Mouse (Mus musculus) hindbrain, embryonic 10.5 days (tissue): Measurements from ENCODE around the gene Mif. TPM values are rescaled to one million over a fixed set of nuclear protein-coding genes. Genes with fewer than 3 reads are reported as not detected.

Source experiments
- DNase-seq: peaks from one replicate; pipeline ENCODE4 v3.0.0-alpha.2; 2017; ENCODE audit warnings: low spot score
- H3K27ac ChIP-seq: fragments of 300-500 bp; sonication (generic); 2 replicates; pipeline ENCODE4 v1.5.1; 2016; ENCODE audit warnings: mild to moderate bottlenecking, moderate library complexity
- H3K27me3 ChIP-seq: fragments of 300-500 bp; sonication (generic); 2 replicates; pipeline ENCODE4 v1.6.1; 2016; ENCODE audit warnings: mild to moderate bottlenecking; ENCODE audit not compliant: poor library complexity, insufficient read depth, severe bottlenecking
- H3K36me3 ChIP-seq: fragments of 300-500 bp; sonication (generic); 2 replicates; pipeline ENCODE4 v1.6.1; 2016; ENCODE audit warnings: mild to moderate bottlenecking, moderate library complexity
- H3K4me1 ChIP-seq: fragments of 300-500 bp; sonication (generic); replicated peaks from 2 replicates; pipeline ENCODE4 v1.6.1; 2016; ENCODE audit warnings: mild to moderate bottlenecking
- H3K4me3 ChIP-seq: fragments of 300-500 bp; sonication (generic); 2 replicates; pipeline ENCODE4 v1.5.1; 2016; ENCODE audit warnings: mild to moderate bottlenecking, moderate library complexity
- H3K9me3 ChIP-seq: fragments of 300-500 bp; sonication (generic); 2 replicates; pipeline ENCODE4 v1.6.1; 2016; ENCODE audit warnings: mild to moderate bottlenecking, moderate library complexity
- WGBS: fragments of 180-500 bp; shearing (Covaris S2); methylation state at CpG from one replicate; pipeline ENCODE4 v1.1.7; 2016; 5-methylcytosine and 5-hydroxymethylcytosine counted together
- polyA plus RNA-seq: library from polyadenylated mRNA; unstranded; fragments of >200 nt; fragmentation: Nextera tagmentation; extraction: Ambion mirVana; gene quantifications from 2 replicates; pipeline ENCODE4 v1.2.1, GENCODE M21; 2016

Mif gene
- polyA plus RNA-seq, 1 experiment from 2014 or later, result 2,694 TPM

DNA sequence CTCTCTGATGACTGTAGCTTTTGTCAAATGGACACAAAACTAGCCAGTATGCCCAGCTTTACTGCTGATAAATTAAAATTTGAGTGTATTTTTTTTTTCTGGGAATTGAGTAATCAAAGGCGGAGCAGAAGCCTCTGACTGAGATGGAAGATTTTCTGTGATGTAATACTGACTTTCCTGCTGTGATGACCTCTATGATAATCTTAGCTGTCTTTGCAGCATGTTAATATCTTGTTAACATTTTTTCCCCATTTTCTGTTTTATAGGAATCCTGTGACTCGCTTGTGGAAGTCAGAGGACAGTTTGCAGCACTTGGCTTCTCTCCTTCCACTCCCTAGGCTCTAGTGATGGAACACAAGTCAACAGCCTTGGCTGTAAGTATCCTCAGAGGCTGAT lies 29.8 kb downstream of the Mif start:
- H3K27me3 ChIP-seq, result peaks cover 29% of the 10 kb centered on the region
- no peak overlapping the region for H3K4me3 ChIP-seq
- H3K4me1 ChIP-seq, result peaks cover 22% of the 10 kb centered on the region
- H3K36me3 ChIP-seq, result no peaks in the 10 kb centered on the region
- 88% methylated on average over 2 of the region's 2 CpGs for WGBS
- no peaks in the 10 kb centered on the region for H3K9me3 ChIP-seq
- no peak overlapping the region for H3K27ac ChIP-seq
- DNase-seq, result no peak

DNA sequence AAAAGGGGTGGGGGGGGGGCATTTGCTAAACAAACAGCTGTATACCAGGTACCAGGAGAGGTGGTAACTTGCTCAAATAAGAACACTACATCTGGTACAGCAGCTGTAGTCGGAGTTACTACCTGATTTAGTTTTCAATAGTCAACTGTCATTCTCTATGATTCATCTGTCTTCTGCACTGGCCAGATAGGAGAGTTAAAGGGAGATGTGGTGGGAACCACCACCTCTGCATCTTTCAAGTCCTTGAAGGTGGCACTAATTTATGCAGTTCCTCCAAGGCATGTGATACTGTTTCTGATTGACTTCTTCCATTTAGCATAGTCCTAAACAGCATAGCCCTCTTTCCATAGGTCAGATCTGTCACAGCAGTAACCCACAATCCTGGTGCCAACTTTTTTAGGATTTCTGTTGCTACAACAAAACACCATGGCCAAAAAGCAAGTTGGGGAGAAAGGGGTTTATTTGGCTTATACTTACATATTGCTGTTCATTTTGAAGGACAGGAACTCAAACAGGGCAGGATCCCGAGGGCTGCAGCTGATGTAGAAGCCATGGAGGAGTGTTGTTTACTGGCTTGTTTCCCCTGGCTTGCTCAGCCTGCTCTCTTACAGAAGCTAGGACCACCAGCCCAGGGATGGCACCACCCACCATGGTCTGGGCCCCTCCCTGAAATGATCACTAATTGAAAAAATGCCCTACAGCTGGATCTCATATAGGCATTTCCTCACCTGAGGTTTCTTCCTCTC lies 30.3 kb downstream of the Mif start:
- 88% methylated on average over 2 of the region's 2 CpGs for WGBS
- Histone ChIP-seq H3K27ac (no peak overlapping the region), H3K4me3 (no peak overlapping the region), H3K9me3 (no peaks in the 10 kb centered on the region), H3K27me3 (peaks cover 24% of the 10 kb centered on the region), H3K4me1 (peaks cover 16% of the 10 kb centered on the region), H3K36me3 (no peaks in the 10 kb centered on the region)
- no peak for DNase-seq

DNA sequence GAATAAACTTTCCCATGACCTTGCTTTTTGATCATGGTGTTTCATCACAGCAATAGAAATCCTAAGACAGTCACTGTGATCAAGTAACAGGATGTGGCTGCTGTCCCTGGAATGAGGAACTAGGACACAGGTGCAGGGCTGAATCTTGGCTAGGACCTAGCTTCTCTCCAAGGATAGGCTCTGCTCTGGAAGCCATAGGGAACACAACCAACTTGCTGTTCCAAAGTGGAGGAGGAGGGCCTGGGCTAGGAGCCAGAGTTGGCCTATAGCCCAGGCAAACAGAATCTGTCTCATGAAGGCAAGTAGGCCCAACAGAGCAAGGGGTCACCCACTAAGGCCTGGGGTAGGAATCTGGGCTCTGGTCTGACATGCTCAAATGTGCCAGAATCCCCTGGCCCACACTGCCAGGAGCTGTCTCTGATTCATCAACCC lies 31.5 kb downstream of the Mif start:
- DNase-seq, result no peak
- Histone ChIP-seq H3K4me3 (no peak overlapping the region), H3K27ac (no peak overlapping the region), H3K36me3 (no peaks in the 10 kb centered on the region), H3K27me3 (peaks cover 12% of the 10 kb centered on the region), H3K4me1 (peaks cover 4% of the 10 kb centered on the region), H3K9me3 (peaks cover under 1% of the 10 kb centered on the region; the same call in 1 of the 2 replicates)

DNA sequence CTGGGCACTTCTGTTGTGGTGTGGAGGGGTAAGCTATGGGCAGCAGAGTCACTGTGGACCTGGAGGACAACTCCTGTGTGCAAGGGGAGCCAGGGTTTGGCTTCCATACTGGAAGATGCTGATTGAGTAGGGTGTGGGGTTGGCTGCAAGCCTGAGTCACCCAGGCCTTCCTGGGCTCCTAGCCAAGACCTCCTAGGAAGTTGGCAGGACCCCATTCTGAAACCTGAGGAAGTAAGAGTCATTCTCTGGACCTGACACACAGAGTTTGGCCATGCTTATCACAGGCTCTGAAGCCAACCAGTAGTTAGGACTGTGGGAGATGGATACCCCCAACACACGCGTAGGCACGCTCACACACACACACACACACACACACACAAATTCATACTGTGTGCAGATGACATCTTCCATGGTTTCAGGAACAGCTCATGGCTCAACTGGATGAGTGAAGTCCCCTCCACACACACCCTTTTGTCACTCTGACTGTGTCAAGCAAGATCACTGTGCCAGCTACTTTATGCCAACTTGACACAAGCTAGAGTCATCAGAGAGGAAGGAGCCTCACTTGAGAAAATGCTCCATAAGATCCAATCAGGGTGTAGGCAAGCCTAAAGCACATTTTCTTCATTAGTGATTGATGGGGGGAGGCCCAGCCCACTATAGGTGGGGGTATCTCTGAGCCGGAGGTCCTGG lies 32.2 kb downstream of the Mif start:
- Histone ChIP-seq H3K4me1 (no peaks in the 10 kb centered on the region), H3K9me3 (peaks cover 3% of the 10 kb centered on the region; the same call in 1 of the 2 replicates), H3K27ac (no peak overlapping the region), H3K4me3 (no peak overlapping the region), H3K36me3 (no peaks in the 10 kb centered on the region), H3K27me3 (peaks cover 5% of the 10 kb centered on the region; the same call in 1 of the 2 replicates)
- DNase-seq, result no peak
- WGBS, result 96% methylated on average over 4 of the region's 4 CpGs

DNA sequence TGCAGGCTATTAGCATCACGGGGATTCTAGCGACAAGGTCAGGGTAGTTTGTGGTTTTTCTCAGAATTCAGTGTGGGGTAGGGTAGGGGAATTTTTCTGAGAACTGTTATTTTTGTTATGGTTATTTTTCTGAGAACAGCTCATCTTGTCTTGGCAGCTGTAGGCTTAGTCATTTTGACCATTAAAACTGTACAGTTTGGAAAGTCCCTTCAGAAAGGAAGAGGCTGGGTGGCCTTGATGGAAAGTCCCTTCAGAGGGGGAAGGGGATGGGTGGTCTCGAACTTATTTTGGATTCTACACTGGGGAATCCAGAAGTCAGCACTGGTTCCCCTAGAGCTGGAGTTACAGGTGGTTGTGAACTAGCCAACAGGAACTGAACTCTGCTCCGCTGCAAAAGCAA lies 35.5 kb downstream of the Mif start:
- 86% methylated on average over 4 of the region's 4 CpGs for WGBS
- H3K36me3 ChIP-seq, result no peaks in the 10 kb centered on the region
- no peak overlapping the region for H3K4me3 ChIP-seq
- DNase-seq, result no peak
- H3K27me3 ChIP-seq, result no peaks in the 10 kb centered on the region
- H3K27ac ChIP-seq, result no peak overlapping the region
- peaks cover 3% of the 10 kb centered on the region; the same call in 1 of the 2 replicates for H3K9me3 ChIP-seq
- H3K4me1 ChIP-seq, result no peaks in the 10 kb centered on the region

DNA sequence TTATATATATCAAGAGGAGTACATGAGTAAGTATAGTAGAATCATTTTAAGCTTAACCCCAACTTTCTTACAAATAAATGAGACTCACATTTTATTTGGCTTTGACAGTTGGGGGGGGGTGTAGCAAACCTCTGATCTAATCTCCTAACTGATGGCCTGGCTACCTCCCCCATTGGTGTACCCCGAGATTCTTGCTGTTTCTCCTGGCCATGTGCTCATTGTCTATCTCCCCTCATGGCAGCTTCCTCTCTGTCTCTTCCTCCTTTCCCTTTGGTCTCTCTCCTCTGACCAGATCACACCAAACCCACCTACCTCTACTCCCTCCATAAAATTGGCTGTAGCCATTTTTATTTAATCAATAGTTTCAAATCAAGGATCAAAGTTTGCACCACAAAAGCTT lies 36.3 kb downstream of the Mif start:
- Histone ChIP-seq H3K9me3 (peaks cover 3% of the 10 kb centered on the region; the same call in 1 of the 2 replicates), H3K36me3 (no peaks in the 10 kb centered on the region), H3K27ac (no peak overlapping the region), H3K4me3 (no peak overlapping the region), H3K27me3 (no peaks in the 10 kb centered on the region), H3K4me1 (no peaks in the 10 kb centered on the region)
- WGBS, result 86% methylated on average over 1 of the region's 1 CpGs
- no peak for DNase-seq

DNA sequence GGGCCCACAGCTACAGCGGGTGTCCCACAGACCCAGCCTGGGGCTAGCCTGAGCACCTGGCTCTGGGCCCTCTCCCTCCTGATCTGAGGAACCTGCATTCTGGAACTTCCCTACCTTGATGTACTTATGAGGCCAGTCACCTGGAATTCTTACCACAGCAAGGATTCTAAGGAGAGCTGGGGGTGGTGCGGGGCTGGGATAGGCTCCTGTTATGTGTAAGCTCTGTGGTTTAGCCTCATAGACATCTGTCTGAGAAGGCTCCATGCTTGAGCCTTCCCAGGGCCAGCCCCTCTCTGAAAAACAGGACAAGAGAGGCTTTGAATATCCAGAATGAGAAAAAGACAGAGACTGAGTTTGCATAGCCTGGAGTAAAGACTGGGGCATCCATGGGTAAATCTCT lies 37.6 kb downstream of the Mif start, which contains the start of gene Gstt4:
Gene Gstt4 (minus strand): TSS at position 101 of the 400 bp plus-strand sequence.
- no peaks in the 10 kb centered on the region for H3K36me3 ChIP-seq
- WGBS, result 96% methylated on average over 2 of the region's 2 CpGs
- no peak within 1 kb of the TSS for H3K4me3 ChIP-seq
- H3K4me1 ChIP-seq, result no peaks in the 10 kb centered on the region
- peaks cover 3% of the 10 kb centered on the region; the same call in 1 of the 2 replicates for H3K9me3 ChIP-seq
- no peak for DNase-seq
- no peaks in the 10 kb centered on the region for H3K27me3 ChIP-seq
- H3K27ac ChIP-seq, result no peak within 1 kb of the TSS

DNA sequence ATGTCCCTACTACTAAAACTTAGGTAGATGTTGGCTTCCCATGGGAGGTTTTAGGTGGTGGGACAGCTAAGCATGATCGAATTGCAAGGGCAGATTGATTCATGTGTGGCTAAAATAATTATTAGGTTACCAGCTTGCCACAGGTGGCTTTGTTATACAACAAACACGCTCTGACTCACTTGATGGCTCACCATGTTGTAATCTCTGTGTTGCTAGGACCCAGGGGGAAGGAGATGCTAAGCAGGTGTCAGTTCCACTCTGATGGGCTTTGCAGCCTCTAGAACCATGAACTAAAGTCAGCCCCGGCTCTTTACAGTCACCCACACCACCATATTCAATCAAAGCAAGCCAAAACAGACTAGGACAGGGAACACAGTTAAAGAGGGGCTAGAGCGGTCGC lies 40.2 kb downstream of the Mif start:
- no peaks in the 10 kb centered on the region for H3K27me3 ChIP-seq
- no peaks in the 10 kb centered on the region for H3K36me3 ChIP-seq
- H3K27ac ChIP-seq, result no peak overlapping the region
- peaks cover 3% of the 10 kb centered on the region; the same call in 1 of the 2 replicates for H3K9me3 ChIP-seq
- 89% methylated on average over 5 of the region's 5 CpGs for WGBS
- DNase-seq, result no peak
- no peak overlapping the region for H3K4me3 ChIP-seq
- H3K4me1 ChIP-seq, result no peaks in the 10 kb centered on the region

DNA sequence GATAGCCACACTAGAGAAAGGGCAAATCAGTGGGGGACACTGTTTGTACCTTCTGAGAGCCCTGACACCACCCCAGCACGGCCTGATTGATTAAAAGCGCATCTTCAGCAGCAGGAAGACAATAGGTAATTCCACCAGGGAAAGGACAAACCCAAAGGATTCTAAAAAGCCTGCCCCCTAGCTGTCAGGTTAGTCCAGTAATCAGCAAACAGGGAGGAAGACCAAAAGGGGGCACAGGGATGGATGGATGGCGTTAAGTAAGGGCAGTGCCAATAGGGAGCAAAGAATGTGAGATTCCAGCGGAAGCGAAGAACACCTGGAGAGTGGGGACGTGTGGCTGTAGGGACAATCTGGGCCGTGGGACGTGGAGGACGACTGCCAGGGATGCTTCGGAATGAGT lies 41.4 kb downstream of the Mif start:
- WGBS, result 56% methylated on average over 10 of the region's 10 CpGs

More for the DNA sequence above, 41.4 kb downstream of the Mif start:
- Histone ChIP-seq H3K36me3 (no peaks in the 10 kb centered on the region), H3K27me3 (no peaks in the 10 kb centered on the region), H3K4me3 (no peak overlapping the region), H3K9me3 (peaks cover 3% of the 10 kb centered on the region; the same call in 1 of the 2 replicates), H3K27ac (no peak overlapping the region), H3K4me1 (no peaks in the 10 kb centered on the region)
- DNase-seq, result no peak

Other genes starting within 250 kb of the Mif start
- 2.0 and 3.0 TPM in 2 replicates for gene Susd2, start 216.2 kb downstream of the Mif start, polyA plus RNA-seq
- gene Cabin1, start 95.9 kb downstream of the Mif start, polyA plus RNA-seq, result 36.8 and 38.4 TPM in 2 replicates
- gene Ddt, start 86.8 kb downstream of the Mif start, polyA plus RNA-seq, result 94.1 and 95.3 TPM in 2 replicates
- gene Gm20441, start 79.3 kb downstream of the Mif start, polyA plus RNA-seq, result not detected in 2 replicates
- 1.4 and 1.9 TPM in 2 replicates for gene Gstt3, start 78.8 kb downstream of the Mif start, polyA plus RNA-seq
- 3.8 and 4.1 TPM in 2 replicates for gene Gstt1, start 61.7 kb downstream of the Mif start, polyA plus RNA-seq
- not detected in 2 replicates for gene Gstt4, start 37.7 kb downstream of the Mif start, polyA plus RNA-seq
- 7.9 and 8.5 TPM in 2 replicates for gene Gstt2, start 22.8 kb downstream of the Mif start, polyA plus RNA-seq
- 1.6 and 3.1 TPM in 2 replicates for gene Derl3, start 33.2 kb upstream of the Mif start, polyA plus RNA-seq
- 284 and 332 TPM in 2 replicates for gene Smarcb1, start 61.4 kb upstream of the Mif start, polyA plus RNA-seq
- gene Chchd10, start 72.9 kb upstream of the Mif start, polyA plus RNA-seq, result 9.3 and 13.1 TPM in 2 replicates
- gene Mmp11, start 76.3 kb upstream of the Mif start, polyA plus RNA-seq, result 31.0 and 41.3 TPM in 2 replicates
- 0.85 and 1.6 TPM in 2 replicates for gene Gm867, start 80.4 kb upstream of the Mif start, polyA plus RNA-seq
- gene Vpreb3, start 82.8 kb upstream of the Mif start, polyA plus RNA-seq, result 0.37 and 0.61 TPM in 2 replicates
- gene Gm5134, start 94.3 kb upstream of the Mif start, polyA plus RNA-seq, result not detected in 2 replicates
- gene Zfp280b, start 172.4 kb upstream of the Mif start, polyA plus RNA-seq, result 29.7 and 37.6 TPM in 2 replicates